ENCODE assay signal across 17 mouse cellular contexts in the genomic region with DNA sequence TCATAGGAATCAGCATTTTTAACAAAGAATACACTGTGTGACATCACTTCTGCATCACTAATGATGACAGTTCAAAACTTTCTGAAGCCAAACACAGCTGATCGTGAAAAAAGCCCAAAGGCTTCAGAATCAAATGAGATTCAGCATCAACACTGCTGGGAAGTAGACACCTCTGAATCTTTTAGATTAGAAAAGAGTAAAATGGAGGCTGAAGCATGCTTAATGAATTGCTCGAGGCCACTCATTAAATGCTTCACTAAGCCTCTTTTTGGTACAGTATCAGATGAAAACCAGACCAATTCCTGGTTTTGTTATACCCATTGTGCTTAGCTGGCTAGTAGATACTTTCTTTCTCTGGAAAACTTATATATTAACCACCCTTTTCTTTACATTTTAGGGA.
"Had no signal": no experiment of that assay in that cellular context is flagged by ENCODE, and none has a peak within 500 bp of the region (broad histone marks: within the 10 kb centered on the region; RNA-seq: fewer than 3 reads in every experiment).

No protein-coding gene starts in this region.

- DNase-seq: kidney, adult 9 months; kidney, postnatal 36 days; layer of hippocampus, adult 9-11 months; layer of hippocampus, postnatal 36 days; liver; liver, embryonic 13.5 days; liver, postnatal 0 days; lung, postnatal 14 days; right cerebral cortex, postnatal 14 days; thymus, postnatal 36 days had no signal

- H3K36me3 ChIP-seq: limb, embryonic 12.5 days; liver, embryonic 13.5 days; lung, embryonic 15.5 days; neural tube, embryonic 12.5 days had no signal

- H3K4me3 ChIP-seq: limb, embryonic 12.5 days; liver, embryonic 13.5 days; lung, embryonic 15.5 days; megakaryocyte, embryonic 14.5 days; neural tube, embryonic 12.5 days had no signal

- H3K27ac ChIP-seq: kidney, postnatal 0 days; limb, embryonic 12.5 days; liver, embryonic 13.5 days; lung, embryonic 15.5 days; macrophage; neural tube, embryonic 12.5 days had no signal

- H3K27me3 ChIP-seq: limb, embryonic 12.5 days; liver, embryonic 13.5 days; lung, embryonic 15.5 days; megakaryocyte, embryonic 14.5 days; neural tube, embryonic 12.5 days had no signal

- ATAC-seq: intestine, postnatal 0 days; liver, postnatal 0 days had no signal

- H3K4me2 ChIP-seq: limb, embryonic 12.5 days; liver, embryonic 13.5 days; lung, embryonic 15.5 days; neural tube, embryonic 12.5 days had no signal

- H3K4me1 ChIP-seq: limb, embryonic 12.5 days; liver, embryonic 13.5 days; lung, embryonic 15.5 days; megakaryocyte, embryonic 14.5 days; neural tube, embryonic 12.5 days had no signal

- H3K9me3 ChIP-seq: limb, embryonic 12.5 days; liver, embryonic 13.5 days; lung, embryonic 15.5 days; megakaryocyte, embryonic 14.5 days; neural tube, embryonic 12.5 days had no signal

- H3K9ac ChIP-seq: limb, embryonic 12.5 days; liver, embryonic 13.5 days; liver, postnatal 0 days; lung, embryonic 15.5 days; neural tube, embryonic 12.5 days had no signal
